Mouse (Mus musculus) lung, postnatal 4 days (tissue): ENCODE data around the gene Ostc.
A peak's percentile ranks its signal among the peaks of the same experiment; 100 is the strongest.

ENCODE experiments used
- DNase-seq, 2 experiments: peaks; one replicate each; pipeline ENCODE4 v3.0.0; 2021

Gene Ostc

DNA sequence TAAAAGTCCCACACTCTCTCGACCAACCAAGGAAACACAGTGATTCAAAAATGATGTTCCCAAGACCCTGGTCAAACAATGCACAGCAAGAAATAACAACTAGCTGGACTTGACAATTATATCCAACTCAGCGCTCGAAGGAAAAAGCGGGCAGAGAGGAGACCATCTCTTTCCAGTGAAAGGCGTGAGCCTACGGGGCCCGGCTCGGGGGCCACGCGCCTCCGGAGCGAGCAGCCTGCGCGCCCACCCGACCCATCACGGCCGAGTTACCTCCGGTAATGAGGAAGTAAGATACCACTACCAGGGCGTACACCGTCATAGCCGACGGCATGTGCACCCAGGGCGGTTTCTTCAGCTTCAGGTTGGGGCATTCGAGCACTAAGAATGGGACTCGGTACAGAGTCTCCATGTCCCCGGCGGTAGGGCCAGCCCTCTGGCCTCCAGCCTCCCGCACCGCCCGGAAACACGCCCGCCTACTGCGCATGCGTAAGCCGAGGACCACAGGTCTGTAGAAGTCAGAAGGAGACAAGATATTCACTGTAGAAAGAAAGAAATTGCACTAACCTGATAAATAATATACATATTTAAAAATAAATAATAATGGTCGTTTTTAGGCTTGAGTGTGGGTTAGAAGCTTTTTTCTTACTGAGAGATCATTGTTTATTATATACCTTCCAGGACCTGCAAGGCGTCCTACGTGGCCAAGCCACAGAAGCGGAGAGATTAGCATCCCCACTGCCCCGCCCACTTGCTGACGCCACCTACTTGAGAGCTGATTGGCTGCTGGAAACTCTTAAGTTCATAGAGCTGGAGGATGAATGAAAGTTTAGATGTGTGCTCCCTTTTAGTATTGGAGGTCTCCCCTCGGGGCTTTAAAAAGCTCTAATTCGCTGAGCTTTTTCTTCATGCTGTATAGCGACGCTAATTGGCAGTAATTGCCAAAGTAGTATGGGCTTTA, at the start of gene Ostc:
Ostc (minus strand) TSS at position 478 of the 958 bp plus-strand sequence.
- DNase-seq, result peak; percentile 97

DNA sequence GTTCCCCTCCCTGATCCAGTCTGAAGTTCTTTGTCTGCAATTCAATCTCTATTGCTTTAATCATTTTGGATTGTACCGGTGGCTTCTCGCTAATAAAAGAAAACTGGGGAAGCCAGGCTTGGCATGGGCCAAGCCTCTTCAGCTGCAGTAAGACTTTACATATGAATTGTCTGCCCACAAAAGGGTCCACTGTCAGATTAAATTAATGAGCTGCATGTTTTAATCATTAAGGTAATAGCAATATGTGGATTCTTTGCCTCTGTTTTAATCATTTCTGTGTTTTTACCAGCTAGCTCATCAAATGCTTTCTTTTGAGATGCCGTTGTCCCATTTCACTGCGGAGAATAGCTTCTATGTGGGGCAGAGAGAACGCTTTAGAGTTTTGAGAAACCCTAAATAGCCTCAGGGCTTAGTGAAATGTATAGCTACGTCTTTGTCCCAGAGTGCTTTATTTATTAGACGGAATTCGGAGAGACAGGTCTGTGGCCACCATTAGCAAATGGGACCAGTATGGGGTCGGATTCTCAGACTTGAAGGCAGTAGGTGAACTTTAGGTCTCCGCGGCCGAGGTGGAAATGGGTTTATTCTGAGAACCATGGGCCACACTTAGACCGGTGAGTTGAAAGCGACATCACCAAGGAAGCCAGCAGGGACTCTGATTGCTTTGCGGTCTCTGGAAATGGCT, 49.1 kb upstream of the Ostc start:
- DNase-seq, result no peak

GRCm38 (mm10) chr3:130757117-130757852, 48.0 kb upstream of the Ostc start:
- no peak for DNase-seq

- no peak for DNase-seq
Measured at GRCm38 (mm10) chr3:130749206-130749605, 40.0 kb upstream of the Ostc start.

DNA sequence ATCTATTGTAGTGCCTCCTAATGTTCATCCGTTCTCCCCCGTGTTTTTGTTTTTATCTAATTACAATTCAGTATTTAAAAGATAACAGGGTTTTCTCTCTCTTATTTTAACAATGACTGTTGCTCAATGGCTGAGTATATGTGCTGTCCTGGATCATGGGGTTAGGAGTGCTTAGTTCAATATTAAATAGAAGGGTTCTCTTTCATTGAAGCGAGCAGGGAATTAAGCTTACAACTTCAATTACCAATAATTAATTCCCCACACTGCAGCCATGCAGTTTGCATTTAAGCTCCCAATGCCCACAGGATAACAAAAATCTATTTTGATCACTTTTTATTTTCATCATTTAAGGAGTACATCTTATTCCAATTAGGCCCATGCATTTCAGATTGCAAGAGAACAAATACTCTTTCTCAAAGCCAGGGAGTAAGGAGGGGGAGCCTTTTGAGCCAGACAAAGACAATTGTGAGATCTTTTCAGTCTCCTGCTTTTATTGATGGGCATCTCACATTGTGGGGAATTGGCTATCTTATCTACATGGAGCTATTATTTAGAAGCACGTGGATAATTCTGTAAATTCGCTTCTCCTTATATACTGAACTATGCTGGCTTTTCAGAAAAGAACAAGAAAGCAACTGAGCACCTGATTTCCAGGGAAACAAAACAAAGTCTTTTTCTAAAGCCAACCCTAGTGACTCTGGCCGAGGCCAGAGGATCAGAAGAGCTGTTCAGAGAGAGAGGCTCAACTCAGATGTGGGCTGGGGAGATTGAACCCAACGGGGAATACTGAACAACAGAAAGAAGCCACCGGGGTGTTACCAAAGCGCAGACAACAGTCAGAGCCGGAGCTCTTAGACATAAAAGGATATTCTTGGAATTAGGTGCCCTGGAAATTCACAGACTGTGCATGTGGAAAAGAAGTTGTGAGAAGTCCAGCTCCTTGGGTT, 37.7 kb upstream of the Ostc start:
- no peak for DNase-seq

GRCm38 (mm10) chr3:130737652-130738361, 28.6 kb upstream of the Ostc start:
- no peak for DNase-seq

GRCm38 (mm10) chr3:130736758-130737157, 27.5 kb upstream of the Ostc start:
- no peak for DNase-seq

DNA sequence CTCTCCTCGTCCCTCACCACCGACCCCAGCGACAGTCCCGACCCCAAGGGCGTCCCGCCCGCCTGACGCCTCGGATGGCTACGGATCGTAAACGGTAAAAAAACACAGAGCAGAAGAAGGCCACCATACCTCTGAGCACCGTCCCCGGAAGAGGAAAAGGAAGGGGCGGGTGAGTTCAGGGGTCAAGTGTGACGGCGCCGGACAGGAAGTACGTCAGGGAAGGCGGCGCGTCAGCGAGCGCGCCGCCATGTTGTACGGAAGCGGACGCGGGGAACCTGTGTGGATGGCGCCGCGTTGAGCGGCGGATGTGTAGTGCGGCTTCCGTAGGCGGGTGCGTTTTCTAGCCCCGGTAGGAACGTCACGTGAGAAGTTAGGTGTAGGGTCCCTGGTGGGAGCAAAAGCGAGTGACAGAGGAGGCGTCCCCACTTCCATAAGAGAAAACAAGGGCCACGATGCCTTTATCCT, 21.0 kb upstream of the Ostc start, which contains the start of gene Rpl34:
Rpl34 (minus strand) TSS at position 210 of the 465 bp plus-strand sequence.
- peak; percentile 96 for DNase-seq

DNA sequence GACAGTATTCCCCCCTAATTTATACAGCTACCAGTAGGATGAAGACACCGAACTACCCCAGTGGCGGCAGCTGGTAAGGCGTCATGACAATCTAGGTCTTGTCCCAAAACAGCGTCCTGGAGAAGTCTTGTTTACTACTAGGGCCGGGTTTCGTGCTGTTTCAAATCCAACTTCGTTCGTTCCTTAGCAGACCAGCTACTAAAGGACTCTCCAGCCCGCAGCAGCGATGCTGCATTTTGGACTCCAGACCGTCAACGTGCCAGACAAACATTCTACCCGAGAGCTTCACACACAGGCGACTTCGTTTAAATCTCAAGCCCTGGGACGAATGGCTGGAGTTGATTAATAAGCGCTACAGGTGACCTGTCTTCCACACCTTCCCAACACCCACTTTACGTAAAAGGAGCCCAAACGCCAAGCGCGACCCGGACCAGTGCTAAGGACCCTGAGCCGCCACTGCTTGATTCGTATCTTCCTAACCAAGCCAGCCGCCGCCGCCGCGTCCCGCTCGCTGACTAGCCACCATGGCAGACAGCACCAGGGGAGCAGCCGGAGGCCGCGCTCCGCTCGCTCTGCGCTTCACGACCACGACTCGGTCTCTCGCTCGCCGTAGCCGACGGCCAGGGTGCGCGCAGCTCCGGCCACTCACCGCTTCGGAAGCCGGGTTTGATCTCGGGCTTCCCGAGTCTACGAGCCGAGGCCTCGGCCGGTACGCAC, 20.4 kb upstream of the Ostc start:
- peak; percentile 63 to 76 for DNase-seq

- no peak for DNase-seq
Measured at GRCm38 (mm10) chr3:130727676-130728075, 18.4 kb upstream of the Ostc start.

- no peak for DNase-seq
Measured at GRCm38 (mm10) chr3:130727036-130727435, 17.8 kb upstream of the Ostc start.

DNA sequence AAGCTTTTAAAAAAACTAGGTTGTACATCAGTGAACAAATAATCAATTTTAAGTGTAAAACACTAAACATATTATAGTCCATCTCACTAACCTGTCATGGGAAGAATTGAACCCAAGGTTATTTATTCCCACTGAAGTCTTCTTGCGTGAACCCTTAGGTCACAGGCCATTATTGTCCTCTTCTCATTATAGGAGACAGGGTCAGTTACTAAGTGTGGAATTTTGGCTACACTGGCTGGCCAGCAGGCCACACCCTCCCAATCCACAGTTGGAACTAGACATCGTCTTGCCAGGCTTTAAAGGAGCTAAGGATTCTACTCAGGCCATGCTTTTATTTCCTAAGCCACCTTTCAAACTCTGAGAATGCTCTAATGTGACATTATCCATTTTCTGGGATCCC, 16.5 kb upstream of the Ostc start:
- no peak for DNase-seq

DNA sequence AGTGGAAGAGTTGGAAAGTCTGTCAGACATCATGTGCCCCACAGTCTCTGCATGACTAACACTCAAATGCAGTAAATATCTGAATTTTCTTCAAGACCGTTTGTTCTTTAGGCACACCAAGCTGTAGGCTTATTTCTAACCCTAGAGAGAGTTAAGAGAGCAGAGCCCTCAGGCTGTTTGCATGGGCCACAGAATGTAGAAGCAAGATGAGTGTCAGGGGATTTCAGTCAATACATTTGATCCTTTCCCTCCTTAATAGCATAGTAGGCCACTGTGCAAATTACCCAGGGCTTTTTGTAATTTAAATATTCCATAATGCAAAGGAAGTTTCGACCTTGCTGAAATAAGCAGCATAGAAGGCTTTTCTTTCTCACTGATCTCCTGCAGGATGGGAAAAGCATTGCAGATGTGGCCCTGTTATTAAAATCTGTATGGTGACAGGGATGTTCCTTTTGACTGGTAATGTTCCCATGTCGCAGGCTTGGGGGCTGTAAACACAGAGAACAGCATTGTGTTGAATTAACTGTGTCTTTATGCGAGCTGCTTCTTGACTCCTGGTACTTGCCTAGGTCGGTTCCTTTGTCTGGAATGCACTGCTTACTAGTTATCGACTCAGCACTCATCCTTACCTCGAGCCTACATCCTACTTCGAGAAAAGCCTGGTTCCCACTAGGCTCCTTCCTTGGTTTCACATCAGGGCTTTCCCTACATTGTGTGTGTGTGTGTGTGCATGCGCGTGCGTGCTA, 13.7 kb upstream of the Ostc start:
- DNase-seq, result no peak

GRCm38 (mm10) chr3:130720225-130720624, 11.0 kb upstream of the Ostc start:
- DNase-seq, result no peak

GRCm38 (mm10) chr3:130718871-130719270, 9.6 kb upstream of the Ostc start:
- no peak for DNase-seq

DNA sequence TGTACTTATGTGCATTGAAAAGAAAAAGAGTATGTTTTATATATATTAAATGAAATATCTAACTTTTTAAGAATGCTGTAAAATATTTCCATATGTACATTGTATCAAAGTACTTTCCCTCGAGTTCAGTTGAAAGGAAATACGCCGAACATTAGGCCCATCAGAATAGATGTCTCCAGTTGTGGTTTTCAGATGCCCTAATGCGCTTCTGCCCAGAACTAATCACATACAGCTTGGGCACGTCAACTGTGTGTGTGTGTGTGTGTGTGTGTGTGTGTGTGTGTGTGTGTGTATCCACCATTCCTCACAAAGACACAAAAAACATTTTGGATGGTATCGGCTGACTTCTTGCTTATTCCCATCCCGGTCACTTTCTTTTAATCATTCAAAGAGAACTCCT, 7.3 kb upstream of the Ostc start:
- DNase-seq, result no peak

DNA sequence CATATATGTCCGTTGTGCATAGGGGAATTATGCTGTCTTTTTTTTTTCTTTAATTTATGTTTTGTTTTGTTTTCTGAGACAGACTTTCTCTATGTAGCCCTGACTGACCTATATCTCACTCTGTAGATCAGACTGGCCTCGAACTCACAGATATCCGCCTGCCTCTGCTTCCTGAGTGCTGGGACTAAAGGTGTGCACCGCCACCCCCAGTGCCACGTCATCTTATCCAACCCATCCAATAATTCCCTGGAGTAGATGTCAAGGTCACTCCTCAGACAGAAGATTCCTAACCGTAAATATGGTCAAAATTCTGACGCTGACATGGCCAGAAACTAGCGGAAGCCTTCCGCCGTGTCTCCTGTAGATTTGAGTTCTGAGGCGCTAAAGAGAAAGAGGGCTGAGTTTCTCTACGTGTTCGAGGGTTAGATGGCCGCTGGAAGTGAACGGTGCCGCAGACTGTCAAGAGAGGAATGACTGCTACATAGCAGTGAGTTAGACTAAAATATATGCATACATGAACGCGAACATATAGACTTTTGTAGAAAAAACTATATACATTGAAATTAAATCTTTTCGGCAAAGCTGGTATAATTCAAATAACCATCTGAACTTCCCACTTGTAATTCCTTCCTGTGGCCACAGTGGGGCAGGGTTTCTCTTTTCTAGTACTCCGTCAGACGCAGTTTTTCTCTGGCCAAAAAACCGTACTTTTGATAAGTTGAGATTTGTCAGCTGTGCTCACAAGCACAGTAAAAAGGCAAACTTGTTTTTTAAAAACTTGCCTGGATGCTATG, 5.7 kb upstream of the Ostc start:
- DNase-seq, result peak in 1 of 2 experiments; percentile 74

DNA sequence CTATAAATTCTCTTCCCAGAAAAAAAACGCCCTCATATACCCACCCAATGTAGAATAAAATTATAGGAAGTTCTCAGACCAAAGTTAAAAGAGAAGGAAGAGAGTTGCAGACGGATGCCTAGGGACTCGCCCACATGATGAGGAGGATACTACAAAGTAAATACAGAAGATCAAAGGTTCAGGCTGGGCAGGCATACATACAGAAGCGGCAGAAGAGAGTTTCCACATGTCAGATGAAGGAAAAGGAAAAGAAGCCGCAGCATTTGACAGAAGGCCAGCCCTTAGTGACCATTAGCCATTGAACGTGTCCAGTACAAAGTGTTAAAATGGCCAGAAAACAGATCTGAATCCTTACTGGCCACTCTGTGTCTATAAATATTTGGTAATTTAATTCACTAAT, 3.6 kb upstream of the Ostc start:
- no peak for DNase-seq

- DNase-seq, result no peak
Measured at GRCm38 (mm10) chr3:130710103-130710502, 859 bp upstream of the Ostc start.
